Mouse (Mus musculus) spleen, adult 2 months (tissue): Measurements from ENCODE around the gene Insm1. TPM values are rescaled to one million over a fixed set of nuclear protein-coding genes. Genes with fewer than 3 reads are reported as not detected.

Experiments
- DNase-seq, 2 experiments: peaks; one replicate each; pipeline versions ENCODE4 v3.0.0 to v3.0.0-alpha.2; 2012 to 2021; ENCODE audit warnings: low spot score in 2 of 2, low read depth in 1 of 2
- H3K27ac ChIP-seq: fragments of 200-500 bp; 2 replicates; pipeline ENCODE4 v1.5.1; 2012; ENCODE audit warnings: low read length, inconsistent platforms; ENCODE audit not compliant: insufficient read depth
- H3K27me3 ChIP-seq: fragments of 200-500 bp; 2 replicates; pipeline ENCODE4 v1.6.1; 2012; ENCODE audit warnings: mild to moderate bottlenecking, moderate library complexity, low read length, inconsistent platforms; ENCODE audit not compliant: control insufficient read depth, insufficient read depth
- H3K36me3 ChIP-seq: fragments of 200-500 bp; 2 replicates; pipeline ENCODE4 v1.6.1; 2012; ENCODE audit warnings: mild to moderate bottlenecking, low read length, inconsistent platforms; ENCODE audit not compliant: control insufficient read depth, insufficient read depth
- H3K4me1 ChIP-seq: fragments of 200-500 bp; 2 replicates; pipeline ENCODE4 v1.6.1; 2011; ENCODE audit warnings: inconsistent platforms; ENCODE audit not compliant: control insufficient read depth, insufficient read depth, insufficient read length
- H3K4me3 ChIP-seq: fragments of 200-500 bp; 2 replicates; pipeline ENCODE4 v1.5.1; 2011; ENCODE audit warnings: mild to moderate bottlenecking, inconsistent platforms; ENCODE audit not compliant: insufficient read depth, insufficient read length; ENCODE audit errors: extremely low read depth
- CTCF ChIP-seq: fragments of 200-500 bp; IDR thresholded peaks from 2 replicates; pipeline ENCODE4 v1.5.1; 2011; ENCODE audit warnings: mild to moderate bottlenecking, inconsistent platforms; ENCODE audit not compliant: insufficient read depth, insufficient read length, insufficient replicate concordance; ENCODE audit errors: extremely low read depth
- POLR2A ChIP-seq: fragments of 200-500 bp; IDR thresholded peaks from 2 replicates; pipeline ENCODE4 v1.6.1; 2011; ENCODE audit warnings: low read depth, low read length, inconsistent platforms
- WGBS: fragments of 180-500 bp; shearing (Covaris S2); methylation state at CpG from one replicate; pipeline ENCODE4 v1.1.7; 2018; 5-methylcytosine and 5-hydroxymethylcytosine counted together
- polyA plus RNA-seq: library from polyadenylated mRNA; depleted of rRNA; stranded (reverse); fragments of >200 nt; gene quantifications from 2 replicates; pipeline ENCODE4 v1.2.3, GENCODE M21; 2012

Gene Insm1
- polyA plus RNA-seq, 1 experiment: 1.3 TPM

DNA sequence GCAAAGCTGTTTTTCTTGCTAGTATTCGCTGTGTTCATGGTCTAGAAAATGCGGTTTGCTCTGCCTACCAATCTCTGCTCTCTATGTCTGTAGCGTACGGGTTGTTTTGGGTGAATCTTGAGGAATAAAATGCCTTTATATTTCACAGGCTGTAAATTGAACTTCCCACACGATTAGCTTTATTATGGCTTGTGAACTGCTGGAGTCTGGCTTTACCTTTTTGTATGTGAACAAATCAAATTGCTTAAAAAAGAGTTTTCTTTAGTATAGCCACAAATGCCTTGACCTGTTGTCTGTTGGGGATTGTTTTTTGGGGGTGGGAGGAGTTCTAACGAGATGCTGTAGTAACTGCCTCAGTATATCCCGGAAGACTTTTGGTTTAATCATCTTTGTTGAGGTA, 2.4 kb downstream of the Insm1 start:
- Histone ChIP-seq H3K4me3 (no peak overlapping the region), H3K36me3 (no peaks in the 10 kb centered on the region), H3K27me3 (peaks cover 43% of the 10 kb centered on the region), H3K4me1 (peaks cover 24% of the 10 kb centered on the region; the same call in 1 of the 2 replicates), H3K27ac (no peak overlapping the region)
- 18% methylated on average over 7 of the region's 7 CpGs for WGBS
- no peak for TF ChIP-seq CTCF
- TF ChIP-seq POLR2A: no peak
- no peak for DNase-seq

DNA sequence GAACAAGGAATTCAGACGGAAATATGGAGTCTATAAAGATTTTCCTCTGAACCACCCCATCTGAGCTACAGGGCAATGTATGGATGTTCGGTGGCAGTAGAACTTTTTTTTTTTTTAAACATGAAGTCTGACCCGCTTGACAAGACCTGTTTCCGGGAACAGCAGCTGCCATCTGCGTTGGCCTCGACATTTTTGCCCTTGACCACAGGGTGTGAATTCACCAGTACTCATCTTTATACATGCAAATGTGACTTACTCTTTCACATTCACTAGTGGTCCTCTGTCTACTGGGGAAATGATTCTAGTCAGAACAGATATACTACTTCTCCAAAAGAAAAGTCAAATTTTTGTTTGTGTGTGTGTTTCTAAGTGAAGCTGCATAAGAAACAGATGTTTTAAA, 4.1 kb downstream of the Insm1 start:
- Histone ChIP-seq H3K27ac (no peak overlapping the region), H3K27me3 (peaks cover 32% of the 10 kb centered on the region), H3K36me3 (no peaks in the 10 kb centered on the region), H3K4me3 (no peak overlapping the region), H3K4me1 (peaks cover 22% of the 10 kb centered on the region; the same call in 1 of the 2 replicates)
- WGBS: 6% methylated on average over 6 of the region's 6 CpGs
- TF ChIP-seq CTCF (no peak), POLR2A (no peak)
- DNase-seq: no peak

DNA sequence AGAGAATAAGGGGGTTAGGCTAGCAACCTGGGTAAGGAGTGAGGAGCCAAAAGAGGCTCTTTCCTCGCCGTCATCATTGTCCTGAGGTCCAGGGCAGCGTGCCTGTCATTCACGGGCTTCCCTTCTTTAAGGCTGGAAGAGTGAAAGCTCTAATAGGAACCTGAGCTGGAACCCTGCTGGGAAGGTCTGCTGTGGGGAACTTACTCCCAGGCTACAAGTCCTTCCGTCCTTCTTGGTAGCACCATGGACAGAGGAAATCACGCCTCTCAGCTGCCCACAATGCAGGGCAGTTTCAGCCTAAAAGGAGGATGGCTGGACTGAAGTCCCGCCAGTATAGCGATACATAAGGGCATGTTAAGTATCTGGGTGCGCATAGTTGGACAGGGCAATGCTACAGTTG, 4.8 kb downstream of the Insm1 start:
- H3K36me3 ChIP-seq: no peaks in the 10 kb centered on the region
- no peak for TF ChIP-seq POLR2A
- no peak for TF ChIP-seq CTCF
- DNase-seq: no peak
- no peak overlapping the region for H3K4me3 ChIP-seq
- 14% methylated on average over 9 of the region's 9 CpGs for WGBS
- H3K4me1 ChIP-seq: peaks cover 19% of the 10 kb centered on the region; the same call in 1 of the 2 replicates
- H3K27me3 ChIP-seq: peaks cover 26% of the 10 kb centered on the region
- no peak overlapping the region for H3K27ac ChIP-seq

DNA sequence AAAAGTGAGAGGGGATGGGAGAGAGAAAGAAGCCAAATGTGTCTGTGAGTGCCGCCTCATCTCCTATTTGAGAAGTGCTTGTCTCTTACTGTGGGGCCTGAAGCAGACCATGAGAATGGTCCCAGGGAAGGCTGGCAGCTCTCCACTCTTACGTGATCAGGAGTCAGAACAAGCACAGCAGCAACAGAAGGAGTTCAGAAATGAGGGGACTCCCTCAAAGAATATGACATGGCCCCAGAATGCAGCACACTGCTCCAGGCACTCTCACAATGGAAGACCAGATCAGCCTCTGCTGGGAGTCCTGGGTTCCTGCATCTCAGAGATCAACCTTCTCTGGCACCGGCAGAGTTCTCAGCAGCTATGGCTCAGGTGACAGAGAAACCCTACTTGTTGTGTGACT, 5.9 kb downstream of the Insm1 start:
- TF ChIP-seq CTCF (no peak), POLR2A (no peak)
- DNase-seq: no peak
- Histone ChIP-seq H3K27ac (no peak overlapping the region), H3K4me3 (no peak overlapping the region), H3K36me3 (no peaks in the 10 kb centered on the region), H3K27me3 (peaks cover 15% of the 10 kb centered on the region), H3K4me1 (peaks cover 11% of the 10 kb centered on the region; the same call in 1 of the 2 replicates)
- WGBS: 70% methylated on average over 3 of the region's 3 CpGs

DNA sequence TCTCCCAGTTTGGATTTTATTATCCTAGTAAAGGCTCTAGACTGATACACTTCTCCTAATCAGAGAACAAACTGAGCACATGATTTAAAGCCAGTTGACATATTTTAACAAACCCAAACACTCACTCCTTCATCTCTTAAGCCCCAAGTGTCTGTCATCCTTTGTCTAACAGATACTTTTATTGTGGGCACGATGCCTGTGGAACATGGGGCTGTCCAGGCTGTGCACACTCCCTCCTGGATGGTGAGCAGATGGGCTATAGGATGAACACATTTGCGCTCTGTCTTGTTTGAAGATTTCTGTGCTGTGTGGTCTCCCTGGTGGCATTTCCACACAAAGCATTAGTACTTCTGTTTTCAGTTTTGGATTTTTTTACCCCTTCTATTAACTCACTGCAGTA, 6.7 kb downstream of the Insm1 start:
- 78% methylated on average over 2 of the region's 2 CpGs for WGBS
- TF ChIP-seq CTCF (no peak), POLR2A (no peak)
- H3K4me1 ChIP-seq: peaks cover 3% of the 10 kb centered on the region; the same call in 1 of the 2 replicates
- H3K27ac ChIP-seq: no peak overlapping the region
- H3K27me3 ChIP-seq: peaks cover 7% of the 10 kb centered on the region
- DNase-seq: no peak
- H3K36me3 ChIP-seq: no peaks in the 10 kb centered on the region
- no peak overlapping the region for H3K4me3 ChIP-seq

DNA sequence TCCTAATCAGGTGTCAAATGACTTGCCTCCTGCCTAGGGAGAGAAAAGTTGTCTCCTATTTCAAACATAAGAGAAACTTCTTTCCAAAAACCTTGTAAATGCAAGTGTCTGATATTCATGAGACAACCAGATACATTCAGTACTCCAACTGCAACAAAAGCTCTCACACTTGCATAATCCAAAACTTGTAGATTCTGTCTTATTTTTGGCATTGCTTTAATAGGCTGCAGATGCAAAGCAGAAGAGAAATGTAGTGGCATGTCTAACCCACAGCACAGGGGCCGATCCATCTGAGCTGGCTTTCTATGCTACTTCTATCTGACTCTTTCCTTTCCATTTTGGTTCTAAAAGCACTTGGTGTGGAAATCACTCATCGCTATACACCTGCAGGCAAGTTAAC, 9.8 kb downstream of the Insm1 start:
- no peak overlapping the region for H3K27ac ChIP-seq
- no peak overlapping the region for H3K4me3 ChIP-seq
- DNase-seq: no peak
- TF ChIP-seq CTCF (no peak), POLR2A (no peak)
- H3K27me3 ChIP-seq: 0 out of 2 replicates have a peak, but pooled peaks cover 1% of the 10 kb centered on the region
- H3K36me3 ChIP-seq: no peaks in the 10 kb centered on the region
- H3K4me1 ChIP-seq: no peaks in the 10 kb centered on the region
- WGBS: 89% methylated on average over 2 of the region's 2 CpGs

DNA sequence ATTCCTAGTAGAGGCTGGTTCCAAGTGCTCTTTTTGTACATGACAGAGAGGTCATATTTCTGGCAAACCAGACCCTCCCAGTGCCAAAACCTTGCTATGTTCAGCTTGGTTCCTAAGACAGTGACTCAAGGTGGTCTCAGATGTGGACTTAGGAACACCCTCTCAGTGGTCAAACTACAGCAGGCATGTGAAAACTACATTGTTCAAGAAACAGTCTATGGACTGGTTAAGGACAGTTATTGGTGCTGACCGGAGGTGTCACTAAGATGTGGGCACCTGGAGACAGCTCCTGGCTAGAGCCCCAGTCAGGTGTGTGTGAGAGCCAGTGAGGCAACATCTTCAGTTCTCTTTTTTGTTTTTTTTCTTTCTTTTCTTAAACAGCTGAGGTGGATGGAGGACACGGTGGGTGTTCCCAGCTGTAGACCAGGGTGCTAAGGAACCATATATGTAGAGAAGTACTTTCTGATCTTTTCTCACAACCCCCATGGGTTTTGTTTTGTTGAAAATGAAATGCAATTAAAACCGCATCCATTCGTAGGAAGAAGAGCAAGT, 17.6 kb downstream of the Insm1 start:
- WGBS: 73% methylated on average over 4 of the region's 4 CpGs
- peaks cover 2% of the 10 kb centered on the region; the same call in 1 of the 2 replicates for H3K36me3 ChIP-seq
- no peak overlapping the region for H3K27ac ChIP-seq
- H3K27me3 ChIP-seq: no peaks in the 10 kb centered on the region
- no peak for DNase-seq
- H3K4me3 ChIP-seq: no peak overlapping the region
- no peaks in the 10 kb centered on the region for H3K4me1 ChIP-seq
- no peak for TF ChIP-seq POLR2A
- no peak for TF ChIP-seq CTCF
